Mouse (Mus musculus): ENCODE data around the gene Rrp1.

DNA sequence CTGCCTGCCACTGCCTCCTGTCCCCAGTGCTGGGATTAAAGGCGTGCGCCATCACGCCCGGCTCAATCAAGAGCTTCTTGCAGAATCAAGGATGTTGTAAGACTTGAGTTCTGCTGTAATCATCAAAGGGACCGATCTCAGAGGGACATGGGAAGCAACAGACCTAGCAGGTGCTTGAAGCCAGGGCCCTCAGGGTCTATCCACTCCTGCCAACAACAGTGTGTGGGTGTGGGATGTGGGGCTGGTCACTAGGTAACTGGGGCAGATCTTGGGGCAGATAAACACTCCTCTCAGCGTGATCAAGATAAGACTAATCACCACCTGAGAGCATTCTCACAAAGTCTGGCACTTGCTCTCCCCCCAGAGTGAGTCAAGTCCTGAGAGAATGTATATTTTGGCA lies 41.1 kb downstream of the Rrp1 start:
- no peak for TF ChIP-seq CTCF (IDR thresholded peaks at IDR 0.05; ENCODE audit: control insufficient read depth, insufficient read depth, low read length)
- TF ChIP-seq POLR2A (IDR thresholded peaks at IDR 0.05; ENCODE audit: borderline replicate concordance, control insufficient read depth, low read depth, low read length), result no peak

Measured in bone marrow, adult 2 months (tissue).